In genomic region chr9:24974021-24974741, GRCm38 (mm10) we compare ENCODE assay signal across 8 mouse cellular contexts.
DNase-seq lines count a peak whose midpoint lies in the region; ATAC-seq and TF ChIP-seq lines count a peak whose summit lies in the region.

No protein-coding gene starts in this region.

- H3K4me2 ChIP-seq in forebrain, embryonic 15.5 days (replicated peaks): peak overlapping the region; percentile 48
- peak overlapping the region; percentile 49 for H3K4me2 ChIP-seq in hindbrain, embryonic 14.5 days (replicated peaks)
- peak overlapping the region; percentile 37 for H3K4me2 ChIP-seq in liver, embryonic 11.5 days

- no peaks in the 10 kb centered on the region for H3K9me3 ChIP-seq in forebrain, embryonic 15.5 days
- no peaks in the 10 kb centered on the region for H3K9me3 ChIP-seq in hindbrain, embryonic 14.5 days (ENCODE audit: control insufficient read depth, low read length)
- no peaks in the 10 kb centered on the region for H3K9me3 ChIP-seq in liver, embryonic 11.5 days (ENCODE audit: control insufficient read depth, low read length)

- under 1% methylated on average over 19 of the region's 19 CpGs for WGBS in forebrain, embryonic 15.5 days
- 6% methylated on average over 19 of the region's 19 CpGs for WGBS in hindbrain, embryonic 14.5 days
- 13% methylated on average over 19 of the region's 19 CpGs for WGBS in liver, embryonic 11.5 days

- TF ChIP-seq CTCF in gastrocnemius, adult 2 months (IDR thresholded peaks at IDR 0.05): no peak

- H3K36me3 ChIP-seq in forebrain, embryonic 15.5 days: no peaks in the 10 kb centered on the region
- H3K36me3 ChIP-seq in hindbrain, embryonic 14.5 days (replicated peaks; ENCODE audit: control insufficient read depth, insufficient read depth): no peaks in the 10 kb centered on the region
- no peaks in the 10 kb centered on the region for H3K36me3 ChIP-seq in liver, embryonic 11.5 days (ENCODE audit: control insufficient read depth, insufficient read depth, low read length)

- no peaks in the 10 kb centered on the region for H3K27me3 ChIP-seq in forebrain, embryonic 15.5 days
- no peaks in the 10 kb centered on the region for H3K27me3 ChIP-seq in hindbrain, embryonic 14.5 days (ENCODE audit: control insufficient read depth, insufficient read depth, low read length)
- H3K27me3 ChIP-seq in liver, embryonic 11.5 days (replicated peaks; ENCODE audit: control insufficient read depth, insufficient read depth, low read length): peaks cover 3% of the 10 kb centered on the region

- ATAC-seq in forebrain, embryonic 15.5 days (replicated peaks): peak; percentile 86
- peak; percentile 80 for ATAC-seq in hindbrain, embryonic 14.5 days (ENCODE audit: low FRiP score)
- peak; percentile 45; the same call in 1 of the 2 replicates for ATAC-seq in liver, embryonic 11.5 days (replicated peaks; ENCODE audit: low FRiP score)

- H3K4me1 ChIP-seq in forebrain, embryonic 15.5 days: peaks cover 18% of the 10 kb centered on the region
- H3K4me1 ChIP-seq in hindbrain, embryonic 14.5 days (replicated peaks; ENCODE audit: control insufficient read depth, insufficient read depth, low read length): peaks cover 13% of the 10 kb centered on the region
- 0 out of 2 replicates have a peak, but pooled peaks cover 3% of the 10 kb centered on the region for H3K4me1 ChIP-seq in liver, embryonic 11.5 days (replicated peaks; ENCODE audit: control insufficient read depth, insufficient read depth, low read length)

- H3K9ac ChIP-seq in forebrain, embryonic 15.5 days (replicated peaks): peak overlapping the region; percentile 16; the same call in 1 of the 2 replicates
- 0 out of 2 replicates have a peak overlapping the region, but pooled peaks have one; percentile 14 for H3K9ac ChIP-seq in hindbrain, embryonic 14.5 days
- H3K9ac ChIP-seq in liver, embryonic 11.5 days (ENCODE audit: low read depth, low read length): no peak overlapping the region

- peak; percentile 17 for DNase-seq in gastrocnemius, adult 2 months
- DNase-seq in gastrocnemius, adult 8-10 months (ENCODE audit: low spot score in 2 of 2): no peak
- DNase-seq in hindbrain, embryonic 14.5 days (ENCODE audit: low spot score): peak; percentile 45
- peak; percentile 34 for DNase-seq in liver, embryonic 11.5 days (ENCODE audit: low spot score)
- DNase-seq in ovary, postnatal 14 days (ENCODE audit: low spot score): peak; percentile 13
- no peak for DNase-seq in gastrocnemius, postnatal 10 days
- no peak for DNase-seq in right cerebral cortex, postnatal 4 days

- H3K4me3 ChIP-seq in gastrocnemius, adult 2 months: no peak overlapping the region; the same call in 1 of the 2 replicates
- H3K4me3 ChIP-seq in forebrain, embryonic 15.5 days: peak overlapping the region; percentile 19
- no peak overlapping the region for H3K4me3 ChIP-seq in hindbrain, embryonic 14.5 days (replicated peaks; ENCODE audit: low read length)
- H3K4me3 ChIP-seq in liver, embryonic 11.5 days (ENCODE audit: low read depth, low read length): no peak overlapping the region

- H3K27ac ChIP-seq in gastrocnemius, adult 2 months: no peak overlapping the region
- peak overlapping the region; percentile 48; the same call in 1 of the 2 replicates for H3K27ac ChIP-seq in forebrain, embryonic 15.5 days (replicated peaks)
- peak overlapping the region; percentile 16; the same call in 1 of the 2 replicates for H3K27ac ChIP-seq in hindbrain, embryonic 14.5 days
- no peak overlapping the region; the same call in 1 of the 2 replicates for H3K27ac ChIP-seq in liver, embryonic 11.5 days (ENCODE audit: low read depth, low read length)

- intact Hi-C loops in gastrocnemius, adult 2 months (cut with DNase I): no loop called here

Comparison
In these comparisons a context has a peak if more than half of its experiments do, and no peak if none do; other contexts are left out.
1. DNase-seq: peak in gastrocnemius, adult 2 months (single experiment), hindbrain, embryonic 14.5 days (single experiment), liver, embryonic 11.5 days (single experiment) and ovary, postnatal 14 days (single experiment); none in gastrocnemius, adult 8-10 months (0 of 2), gastrocnemius, postnatal 10 days (single experiment) and right cerebral cortex, postnatal 4 days (single experiment).
2. H3K27ac ChIP-seq: peak in forebrain, embryonic 15.5 days (single experiment) and hindbrain, embryonic 14.5 days (single experiment); none in gastrocnemius, adult 2 months (single experiment) and liver, embryonic 11.5 days (single experiment).
3. Peak in every context shown above with its lines, with median percentiles within 50 percentile points of each other: ATAC-seq and H3K4me2 ChIP-seq.